Mouse (Mus musculus): ENCODE data around the gene Pla2g2d.

- no peak for TF ChIP-seq NANOG (IDR thresholded peaks at IDR 0.05; ENCODE audit: borderline replicate concordance, low read length)
- TF ChIP-seq CTCF (conservative IDR thresholded peaks at IDR 0.05; ENCODE audit: low read length) = no peak
- no peak for TF ChIP-seq POU5F1 (IDR thresholded peaks at IDR 0.05; ENCODE audit: borderline replicate concordance, low read length)
Observed at GRCm38 (mm10) chr4:138775435-138775834, at the start of gene Pla2g2d.

Measured in E14TG2a.4 (cell line).